Mouse (Mus musculus): Measurements from ENCODE around the gene Hpcal4.
"Not testable (repeated sequence)": the region's sequence is repeated elsewhere in the genome, so short reads cannot be mapped to it uniquely, and the experiment has no call there.

Hpcal4 gene

DNA sequence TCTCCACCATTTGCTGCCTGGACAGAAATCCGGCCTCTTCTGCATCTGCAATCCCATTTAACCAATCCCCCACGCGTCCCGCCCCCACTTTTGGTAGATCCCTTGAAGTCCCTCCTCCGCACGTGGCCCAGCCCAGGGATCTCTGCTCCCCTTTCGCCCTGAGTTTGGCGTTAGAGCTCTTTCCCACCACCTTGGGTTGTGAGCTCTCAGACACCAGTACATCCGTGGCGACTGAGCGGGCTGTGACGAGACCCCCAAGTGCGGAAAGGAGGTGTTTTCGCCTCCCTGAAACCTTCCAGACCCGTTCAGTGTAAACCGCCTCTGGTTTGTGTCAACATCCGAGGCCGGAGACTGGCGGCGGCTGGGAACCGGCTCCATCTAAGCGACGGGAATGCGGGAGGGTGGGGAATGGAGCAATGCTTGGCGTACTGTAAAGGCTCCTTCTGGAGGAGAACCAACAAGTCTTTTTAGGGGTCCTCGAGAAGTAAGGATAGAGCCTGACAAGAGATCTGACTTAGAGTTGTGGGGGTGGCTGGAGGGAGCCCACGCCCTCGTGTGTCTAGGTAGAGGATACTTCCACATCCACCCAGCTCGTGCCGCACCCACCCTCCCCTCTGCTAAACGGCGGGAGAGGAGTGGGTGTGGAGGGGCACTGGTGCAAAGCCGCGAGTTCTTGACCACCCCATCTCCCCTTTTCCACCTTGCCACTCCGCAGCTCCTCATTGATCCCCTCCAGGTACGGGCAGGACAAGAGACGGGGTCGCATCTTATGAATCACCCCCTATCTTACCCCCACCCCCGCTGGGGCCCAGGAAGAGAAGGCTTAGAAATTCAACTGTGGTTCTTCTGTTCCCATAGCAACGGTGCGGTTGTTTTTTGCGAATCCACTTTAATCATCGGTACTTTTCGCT, at the start of gene Hpcal4:
Gene Hpcal4, plus strand, starts transcription at position 900 of the 911 bp plus-strand sequence.
- peak; percentile 56 for DNase-seq

DNA sequence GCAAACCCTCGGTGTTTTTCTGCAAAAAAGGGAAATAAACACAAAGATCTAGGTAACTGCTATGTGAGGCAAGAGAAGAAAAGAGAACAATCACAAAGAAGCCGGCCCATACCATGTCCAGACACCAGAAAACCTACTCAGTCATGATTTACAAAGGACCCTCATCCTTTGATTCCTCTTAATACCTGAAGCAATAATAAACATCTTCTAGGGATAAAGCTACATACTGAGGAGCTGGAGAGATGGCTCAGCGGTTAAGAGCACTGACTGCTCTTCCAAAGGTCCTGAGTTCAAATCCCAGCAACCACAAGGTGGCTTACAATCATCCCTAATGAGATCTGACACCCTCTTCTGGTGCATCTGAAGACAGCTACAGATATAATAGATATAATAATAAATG, 45.5 kb upstream of the Hpcal4 start:
- DNase-seq: no peak

DNA sequence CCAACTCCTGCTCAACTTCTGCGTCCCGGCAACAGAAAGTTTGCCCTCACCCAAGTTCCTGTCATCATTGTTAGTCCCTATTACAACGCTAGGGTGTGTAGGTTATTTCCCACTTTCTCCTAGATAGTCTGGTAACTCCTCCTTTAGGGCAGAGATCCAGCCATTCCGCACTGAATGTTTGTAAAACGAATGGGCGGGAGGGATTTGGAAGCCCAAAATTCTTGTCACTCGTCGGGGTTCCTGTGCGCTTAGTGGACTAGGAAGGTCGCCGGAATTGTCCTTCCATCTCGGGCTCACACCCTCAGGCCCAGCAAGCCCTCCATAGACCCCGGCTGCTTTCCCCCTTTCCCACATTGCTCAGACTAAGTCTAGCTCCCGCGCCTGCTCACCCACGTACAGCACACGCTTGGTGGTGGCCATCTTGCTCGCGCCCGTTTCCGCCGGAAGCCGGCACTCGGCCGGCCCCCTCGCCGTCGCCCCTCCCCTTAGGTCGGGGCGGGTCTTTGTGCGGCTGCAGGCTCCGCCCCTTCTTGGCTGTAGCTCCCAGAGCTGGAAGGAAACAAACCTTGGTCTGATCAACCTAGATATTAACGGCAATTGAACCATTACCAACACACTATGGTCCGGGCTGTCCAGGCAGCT, 43.4 kb upstream of the Hpcal4 start, which contains the start of gene Ppie:
Gene Ppie, minus strand, starts transcription at position 439 of the 642 bp plus-strand sequence.
- peak; percentile 59 for DNase-seq

DNA sequence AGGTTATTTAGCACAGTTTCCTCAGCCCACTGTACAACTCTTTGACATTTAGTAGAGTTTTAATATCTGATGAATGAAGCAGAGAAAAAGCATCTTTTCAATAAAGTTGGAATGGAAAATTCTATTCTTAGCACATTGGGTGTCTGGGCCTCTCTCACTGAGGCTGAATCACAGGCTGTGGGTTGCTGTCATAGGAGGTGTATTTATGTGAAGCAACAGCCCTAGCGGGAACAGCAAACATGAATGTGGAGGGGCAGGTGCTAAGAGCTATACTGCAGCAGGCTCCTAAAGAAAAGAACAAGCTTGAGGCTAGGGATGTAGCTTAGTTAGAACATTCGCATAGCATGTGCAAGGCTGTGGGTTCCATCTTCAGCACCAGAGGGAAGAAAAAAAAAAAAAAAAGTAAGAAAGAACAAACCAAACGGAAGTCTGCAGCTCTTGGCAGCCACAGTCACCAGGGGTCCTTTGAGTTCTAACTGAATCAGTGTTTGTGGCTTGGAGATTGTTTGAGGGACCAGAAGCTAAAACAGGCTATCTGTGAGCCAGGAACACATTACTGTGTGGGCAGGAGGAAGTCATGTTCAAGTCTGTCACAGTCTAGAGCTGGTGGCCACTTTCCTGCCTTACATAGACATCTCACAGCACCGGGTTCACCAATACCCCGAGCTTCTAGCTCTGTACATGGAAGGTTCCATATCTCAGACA, 35.4 kb upstream of the Hpcal4 start:
- DNase-seq: peak; percentile 55

DNA sequence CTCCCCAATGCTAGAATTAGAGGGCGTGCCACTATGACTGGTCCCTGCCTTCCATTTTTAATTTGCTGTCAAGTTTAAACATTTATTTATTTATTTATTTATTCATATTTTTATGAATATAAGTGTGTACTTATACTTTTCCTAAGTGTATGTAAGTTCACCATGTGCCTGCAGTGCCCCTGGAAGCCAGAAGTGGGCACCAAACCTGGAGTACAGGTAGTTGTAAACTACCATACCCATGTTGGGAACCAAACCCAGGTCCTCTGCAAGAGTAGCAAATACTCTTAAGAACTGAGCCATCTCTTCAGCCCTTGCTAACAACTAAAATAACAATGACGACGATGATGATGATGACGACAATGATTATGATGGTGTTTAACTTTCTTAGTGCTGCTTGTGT, 31.0 kb upstream of the Hpcal4 start:
- no peak for DNase-seq

DNA sequence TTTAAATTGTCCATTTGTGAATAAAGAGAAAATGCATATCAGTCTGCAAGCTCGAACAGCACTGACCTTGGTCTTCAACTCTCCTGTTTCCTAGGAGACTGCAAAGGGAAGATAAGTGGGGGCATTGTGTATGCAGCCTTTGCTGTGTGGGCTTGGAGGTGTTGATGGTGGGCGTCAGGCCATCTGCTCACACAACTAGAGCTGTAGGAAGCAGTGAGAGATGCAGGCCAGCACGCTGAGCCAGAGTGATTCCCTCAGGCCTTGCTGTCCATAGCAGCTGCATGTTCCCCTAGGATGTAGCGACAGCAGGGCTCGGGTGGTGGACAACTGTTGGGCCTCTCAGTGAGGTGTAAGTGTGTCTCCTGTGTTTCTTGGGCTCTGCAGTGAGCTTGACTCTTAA, 30.1 kb upstream of the Hpcal4 start:
- peak; percentile 86 for DNase-seq

DNA sequence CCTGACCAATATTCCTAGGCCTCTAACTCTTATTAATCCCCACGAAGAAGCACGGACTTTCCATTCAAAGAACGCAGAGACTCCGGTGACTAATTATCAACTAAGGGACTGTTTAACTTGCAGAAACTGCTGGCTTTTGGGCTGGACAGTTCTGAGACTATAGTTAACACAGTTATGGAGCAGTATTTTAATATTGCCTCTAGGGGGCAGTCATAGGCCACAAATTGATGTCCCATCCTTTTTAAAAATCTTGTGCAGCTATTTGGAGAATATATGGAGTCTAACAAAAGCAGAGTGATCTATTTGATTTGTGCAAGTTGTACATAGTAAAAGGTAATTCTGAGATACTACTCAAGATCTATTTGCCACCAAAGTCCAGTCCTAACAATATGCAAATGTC, 28.0 kb upstream of the Hpcal4 start:
- no peak for DNase-seq

DNA sequence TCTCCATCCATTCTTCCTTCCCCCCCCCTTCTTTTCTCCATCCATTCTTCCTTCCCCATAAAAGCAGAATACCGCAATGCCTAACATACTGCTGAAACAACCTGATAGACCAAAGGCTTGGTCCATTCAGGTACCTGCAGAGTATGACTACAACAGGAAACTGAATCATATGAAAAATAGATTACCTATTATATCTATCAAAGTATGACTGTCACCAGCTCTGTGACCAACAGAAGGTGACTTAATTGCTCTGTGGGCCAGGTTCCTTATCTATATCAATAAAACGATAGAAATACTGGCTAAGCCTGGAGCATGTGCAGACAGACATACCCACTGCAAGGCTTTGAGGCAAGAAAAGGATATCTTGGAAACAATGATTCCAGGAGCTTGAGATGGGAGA, 27.6 kb upstream of the Hpcal4 start:
- no peak for DNase-seq

DNA sequence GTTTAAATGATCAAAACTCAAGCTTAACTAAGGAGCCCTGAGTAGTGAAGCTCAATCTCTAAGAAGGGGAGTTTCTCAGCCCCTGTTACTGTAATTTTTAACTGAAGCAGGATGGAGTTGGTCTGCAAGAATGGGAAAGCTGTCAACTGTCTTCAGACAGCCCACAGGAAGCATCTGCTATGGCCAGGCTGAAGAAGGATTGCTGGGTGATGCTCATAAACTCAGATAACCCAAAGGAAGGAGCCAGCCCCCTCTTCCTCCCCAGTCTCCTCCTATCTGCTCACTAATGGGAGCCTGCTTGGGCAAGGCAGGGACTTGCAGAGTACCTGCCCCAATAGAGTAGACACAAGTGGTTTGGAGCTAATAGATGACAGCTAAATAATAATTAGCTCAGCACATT, 27.2 kb upstream of the Hpcal4 start:
- DNase-seq: no peak

DNA sequence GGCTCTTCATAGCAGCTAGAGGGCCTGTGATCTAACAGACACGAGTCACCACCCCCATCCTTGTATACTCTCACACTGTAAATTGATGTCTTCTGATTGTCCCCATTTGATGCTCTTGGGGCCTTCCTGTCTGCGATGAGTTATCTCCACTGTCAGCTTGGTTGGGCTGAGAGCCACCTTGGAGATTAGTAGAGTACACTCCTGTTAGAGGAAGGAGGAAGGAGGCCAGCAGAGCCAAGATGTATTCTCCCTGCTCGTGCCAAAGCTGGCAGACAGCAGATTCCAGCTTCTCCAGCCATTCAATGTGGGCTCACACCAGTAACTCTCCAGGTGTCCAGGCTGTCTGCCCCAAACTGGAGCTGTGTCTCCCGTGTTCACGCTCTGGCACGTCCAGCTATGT, 22.5 kb upstream of the Hpcal4 start:
- no peak for DNase-seq

DNA sequence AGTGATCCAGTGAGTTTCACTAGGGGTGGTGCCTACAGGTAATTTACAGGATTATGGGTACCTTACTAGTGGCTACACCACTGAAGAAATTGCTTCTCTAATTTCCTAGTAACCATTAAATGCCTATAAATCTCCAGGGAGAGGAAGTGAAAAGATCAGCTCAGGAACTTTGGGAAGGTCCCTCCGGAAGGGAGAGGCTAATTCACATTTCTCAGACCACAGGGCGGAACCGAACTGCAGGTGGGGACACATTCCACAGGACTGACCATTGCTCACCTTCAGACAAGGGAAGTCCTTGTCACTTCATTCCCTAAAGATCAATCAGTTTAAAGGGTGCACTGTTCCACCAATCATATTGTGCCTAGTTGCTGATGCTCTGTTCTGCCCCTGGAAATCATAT, 21.8 kb upstream of the Hpcal4 start:
- not testable (repeated sequence) for DNase-seq

DNA sequence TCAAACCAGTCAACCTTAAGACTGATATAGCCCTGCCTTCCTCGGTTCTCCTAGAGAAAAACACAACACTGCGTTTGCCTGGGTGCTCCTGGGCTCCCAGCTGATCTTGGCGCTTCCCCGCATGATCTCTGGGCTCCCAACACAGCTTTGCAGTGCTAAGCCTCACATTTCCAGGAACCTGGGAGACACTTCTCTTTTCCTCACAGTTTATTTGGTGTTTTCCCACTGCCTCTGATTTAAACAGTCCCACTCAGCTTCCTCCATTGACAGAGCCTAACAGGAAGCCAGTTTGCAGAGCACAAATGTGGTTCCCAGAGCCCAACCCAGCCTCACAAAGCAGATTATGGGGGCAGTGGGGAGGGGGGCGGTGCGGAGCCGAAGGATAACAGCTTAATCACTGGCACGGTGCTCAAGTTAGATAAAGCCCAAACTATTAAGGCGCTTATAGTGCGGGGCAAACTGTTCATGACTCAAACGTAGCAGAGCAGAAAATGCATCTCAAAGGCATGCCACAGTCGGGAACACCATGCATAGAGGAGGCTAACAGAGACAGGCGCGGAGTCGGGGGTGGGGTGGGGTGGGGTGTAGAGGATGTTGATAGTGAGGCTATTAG, 20.6 kb upstream of the Hpcal4 start:
- no peak for DNase-seq

DNA sequence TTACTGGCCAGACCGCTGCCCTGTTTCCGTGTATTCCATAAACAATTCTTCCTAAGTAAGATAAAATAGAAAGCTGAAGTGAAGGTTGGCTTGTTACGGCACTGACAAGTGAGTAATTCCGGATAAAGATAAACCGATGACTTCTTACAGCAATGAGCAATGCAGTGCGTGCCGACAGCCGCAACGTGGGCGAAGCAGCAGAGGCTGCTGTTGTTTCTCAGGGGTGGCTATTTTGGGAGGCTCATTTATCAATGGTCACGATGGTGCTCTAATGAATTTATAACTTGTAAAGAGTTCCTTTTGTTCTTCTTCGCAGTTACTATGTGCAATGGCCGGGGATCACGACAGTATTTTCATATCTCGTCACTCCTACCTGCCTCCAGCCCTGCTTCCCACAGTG, 18.9 kb upstream of the Hpcal4 start:
- DNase-seq: peak; percentile 77

DNA sequence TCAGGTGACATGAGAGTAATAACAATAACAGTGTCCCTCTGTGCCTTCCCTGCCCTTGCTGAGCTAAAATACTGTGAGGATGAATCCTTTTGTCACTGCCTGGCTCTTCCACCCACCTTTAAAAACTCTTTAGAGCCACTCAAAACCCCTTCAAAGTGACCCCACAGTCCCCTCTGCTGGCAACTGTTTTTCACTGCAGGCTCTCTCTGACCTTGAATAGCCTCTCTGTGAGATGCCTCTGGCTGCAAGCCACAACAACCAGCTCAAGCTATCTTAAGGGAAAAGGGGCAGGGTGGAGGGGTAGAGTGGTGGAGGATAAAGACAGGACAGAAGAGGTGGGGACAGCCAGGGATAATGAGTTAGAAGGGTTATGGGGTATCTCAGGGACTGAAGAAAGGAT, 11.2 kb upstream of the Hpcal4 start:
- DNase-seq: no peak

DNA sequence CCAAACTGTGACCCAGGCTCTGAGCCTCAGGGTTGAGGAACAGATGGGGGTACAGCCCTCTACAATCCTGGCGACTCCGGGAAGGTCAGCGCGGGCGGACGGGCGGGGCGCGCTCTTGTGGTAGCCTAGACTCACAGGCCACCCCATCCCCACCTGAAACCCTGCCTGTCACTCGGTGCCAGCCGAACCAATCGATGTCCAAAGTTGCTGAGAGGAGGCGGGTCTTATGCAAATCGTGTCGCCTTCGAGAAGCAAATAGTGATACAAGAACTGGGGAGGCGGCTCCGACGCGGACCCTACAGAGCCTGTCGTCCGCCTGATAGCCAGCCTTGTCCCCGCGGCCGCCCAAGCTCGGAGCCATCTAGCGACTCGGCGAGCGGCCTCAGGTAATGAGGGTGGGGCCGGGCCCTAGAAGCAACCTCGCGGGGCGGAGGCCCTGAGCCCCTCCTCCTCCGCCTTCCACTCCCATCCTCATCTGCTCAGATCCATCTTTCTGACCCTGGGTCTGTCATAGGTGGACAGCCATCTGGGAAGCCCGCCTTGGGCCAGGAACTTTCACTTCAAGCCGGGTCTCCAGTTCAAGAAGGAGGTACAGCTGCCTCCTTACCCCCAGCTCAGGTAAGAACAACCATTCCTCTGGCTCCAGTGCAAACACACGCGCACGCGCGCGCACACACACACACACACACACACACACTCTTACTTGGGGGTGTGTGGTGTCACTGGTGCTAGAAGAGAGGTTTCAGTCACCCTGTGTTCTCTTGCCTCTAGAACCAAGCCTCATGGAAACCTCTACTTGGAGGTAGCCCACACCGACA, 421 bp downstream of the Hpcal4 start:
- DNase-seq: peak; percentile 92

DNA sequence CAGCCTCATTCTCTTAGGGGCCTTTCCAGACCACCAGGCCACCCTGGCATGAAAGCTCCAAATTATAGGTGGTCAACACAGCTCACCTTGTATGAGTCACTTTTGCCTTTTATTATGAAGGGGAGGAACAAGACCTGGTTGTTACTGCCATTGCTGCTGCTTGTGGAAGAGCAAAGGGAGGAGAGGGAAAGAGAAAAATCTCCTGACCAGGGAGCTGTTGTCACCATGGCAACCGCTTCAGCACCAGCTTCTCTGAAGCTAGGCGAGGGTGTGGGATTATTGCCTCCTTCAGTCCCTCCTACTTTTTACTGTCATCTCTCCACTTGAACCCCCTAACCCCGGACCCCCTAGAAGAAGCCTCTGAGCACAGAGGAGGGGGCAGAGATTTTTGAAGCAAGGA, 1.8 kb downstream of the Hpcal4 start:
- peak; percentile 62 for DNase-seq

DNA sequence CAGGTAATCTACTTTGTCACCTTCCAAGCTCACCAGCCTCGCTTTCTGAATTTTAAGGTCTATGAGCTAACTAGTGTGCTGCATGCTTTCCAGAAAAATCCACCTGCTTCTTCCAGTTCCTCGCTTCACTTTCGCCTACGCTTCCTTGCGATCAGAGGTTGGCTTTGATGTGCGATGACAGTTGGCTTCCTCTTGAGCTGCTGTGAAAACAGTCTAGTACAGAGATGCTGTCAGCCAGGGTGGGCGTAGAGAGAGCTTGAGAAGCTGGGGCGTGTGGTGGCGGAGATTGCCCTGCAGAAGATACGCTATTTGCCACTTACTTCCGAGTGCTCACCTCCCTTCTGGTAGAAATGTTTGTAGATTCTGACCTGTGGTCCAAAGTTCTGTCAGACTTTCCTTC, 9.3 kb downstream of the Hpcal4 start:
- DNase-seq: peak; percentile 55

DNA sequence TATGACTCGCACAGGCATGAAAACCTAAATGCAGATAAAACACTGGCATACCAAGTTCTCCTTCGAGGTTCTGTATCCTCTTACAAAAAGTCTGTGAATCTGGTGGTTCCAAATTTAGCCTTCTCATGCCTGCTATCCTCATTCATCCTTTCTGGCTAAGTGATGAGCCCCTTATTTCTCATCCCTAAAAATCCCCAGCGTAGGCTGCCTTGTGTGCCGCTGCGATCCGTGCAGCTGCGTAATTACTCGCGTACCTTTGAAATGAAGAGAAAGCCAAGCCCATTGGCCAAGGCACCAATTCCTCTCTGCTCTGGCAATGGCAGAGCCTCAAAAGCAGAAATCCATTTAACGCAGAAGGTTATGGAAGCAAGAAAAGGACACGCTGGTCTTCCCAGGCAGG, 10.8 kb downstream of the Hpcal4 start:
- DNase-seq: no peak

DNA sequence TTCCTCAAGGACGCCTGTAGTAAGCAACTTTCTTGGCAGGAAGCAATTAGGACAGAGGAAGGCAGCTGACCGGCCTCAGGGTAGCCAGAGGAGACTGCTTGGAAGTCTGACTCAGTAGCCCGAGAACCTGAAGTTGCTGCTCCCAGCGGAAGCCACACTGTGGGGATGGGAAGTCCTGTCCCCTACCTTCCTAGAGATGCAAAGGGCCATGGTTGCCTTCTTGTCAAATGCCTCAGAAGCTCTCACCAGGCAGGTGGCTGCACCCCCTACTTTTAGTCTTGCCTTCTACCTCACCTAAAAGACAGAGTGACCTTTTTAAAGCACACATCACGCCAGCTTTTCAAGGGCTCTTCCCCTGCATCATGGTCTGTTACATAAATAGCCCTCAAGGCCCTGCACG, 13.7 kb downstream of the Hpcal4 start:
- no peak for DNase-seq

DNA sequence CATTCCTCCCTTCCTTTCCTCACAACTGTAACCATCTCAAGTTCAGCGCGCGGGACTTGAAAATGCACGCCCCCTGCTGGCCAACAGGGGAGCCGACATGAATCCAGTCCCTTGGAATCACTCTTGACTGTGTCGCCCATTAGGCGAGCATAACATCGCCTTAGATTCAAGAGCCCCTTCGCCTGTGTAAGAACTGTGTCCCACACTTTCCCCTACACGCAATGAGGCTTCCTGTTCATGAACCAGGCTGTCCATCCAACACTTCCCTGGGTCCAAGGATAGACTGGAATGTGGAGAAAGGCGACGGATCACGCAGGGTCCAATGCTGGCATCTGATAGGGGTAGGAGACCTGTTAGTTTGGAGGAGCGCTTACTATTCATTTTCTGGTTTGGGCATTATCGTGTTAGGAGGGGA, 17.8 kb downstream of the Hpcal4 start:
- peak; percentile 42 for DNase-seq

DNA sequence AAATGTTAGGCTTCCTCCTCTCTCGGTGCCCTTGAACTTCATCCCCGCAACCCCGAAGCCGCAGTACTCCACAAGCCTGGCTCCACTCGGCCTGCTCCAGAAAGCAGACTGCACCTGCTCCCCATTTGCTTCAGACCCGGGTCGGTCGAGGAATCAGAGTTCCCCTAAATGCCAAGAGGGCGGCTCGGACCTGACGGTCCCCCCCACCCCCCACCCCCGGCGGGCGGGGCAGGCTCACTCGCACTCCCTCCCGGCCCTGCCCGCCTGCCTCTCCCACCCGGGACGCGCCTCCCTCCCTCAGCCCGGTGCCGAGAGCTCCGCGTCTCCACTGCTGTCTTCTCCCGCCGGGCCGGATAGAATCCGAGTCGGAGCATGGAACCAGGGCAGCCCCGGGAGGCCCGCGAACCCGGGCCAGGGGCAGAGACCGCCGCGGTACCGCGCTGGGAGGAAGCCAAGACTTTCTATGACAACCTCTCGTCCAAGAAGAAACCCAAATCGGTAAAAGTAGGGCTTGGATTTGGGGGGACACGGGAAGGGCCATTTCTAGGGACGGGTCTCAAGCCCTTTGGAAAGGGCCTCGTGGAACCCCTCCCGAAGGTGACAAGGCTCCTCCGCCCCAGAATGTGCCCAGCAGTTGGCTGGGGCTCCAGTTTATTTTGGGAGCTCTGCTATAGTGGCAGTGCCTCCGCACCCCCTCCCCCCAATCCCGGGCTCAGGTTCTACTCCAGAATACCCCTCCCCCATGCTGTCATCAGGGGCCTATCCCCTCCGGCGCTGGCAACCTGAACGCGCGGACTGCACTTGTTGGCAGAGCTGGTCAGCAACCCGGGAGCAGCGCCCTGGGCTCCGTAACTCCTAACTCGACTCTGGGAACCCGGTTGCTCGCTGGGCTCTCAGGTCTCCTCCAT, 18.4 kb downstream of the Hpcal4 start, which contains the start of gene Nt5c1a:
Gene Nt5c1a, plus strand, starts transcription at position 319 of the 908 bp plus-strand sequence.
- peak; percentile 21 for DNase-seq

Measured in layer of hippocampus, adult 9-11 months (tissue).